Mouse (Mus musculus) spleen, postnatal 4 days (tissue): ENCODE data around the gene Tmem8.

Source experiments
- DNase-seq, 2 experiments: peaks; one replicate each; pipeline ENCODE4 v3.0.0; 2022; ENCODE audit warnings: low spot score in 2 of 2

The Tmem8 gene

DNA sequence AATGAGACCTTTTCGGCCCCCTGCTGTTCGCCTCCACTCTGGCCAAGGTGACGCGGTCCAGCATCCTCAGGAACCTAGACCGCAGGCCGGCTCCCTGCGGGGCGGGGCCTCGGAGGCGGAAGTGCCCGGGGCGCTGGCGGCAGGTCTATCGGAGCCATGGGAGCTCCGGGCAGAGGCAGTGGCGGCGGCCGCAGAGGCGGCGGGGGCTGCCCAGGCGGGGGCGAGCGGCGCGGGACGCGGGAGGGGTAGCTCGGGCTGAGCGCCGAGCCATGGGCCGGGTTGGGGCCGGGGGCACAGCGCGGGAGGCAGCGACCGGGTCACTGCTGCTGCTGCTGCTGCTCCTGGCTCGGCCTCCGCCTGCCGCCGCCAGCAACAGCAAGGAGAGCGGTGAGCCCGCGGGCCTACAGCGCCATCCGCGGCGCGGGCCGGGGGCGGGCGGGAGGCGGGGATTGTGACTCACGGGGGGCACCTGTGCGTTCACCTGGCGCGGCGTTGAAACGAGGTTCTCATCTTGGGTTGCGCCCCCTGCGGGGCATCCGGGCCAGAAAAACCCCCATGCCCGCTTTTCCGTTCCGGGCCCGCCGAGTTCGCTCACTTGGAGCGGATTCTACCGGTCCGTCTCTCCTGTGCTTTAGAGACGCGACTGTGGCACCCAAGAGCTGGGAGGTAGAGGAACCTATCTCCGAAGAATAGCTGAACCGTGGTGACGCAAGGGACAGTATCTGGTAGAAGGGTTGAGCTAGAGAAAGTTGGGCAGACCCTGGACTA, at the start of gene Tmem8:
Tmem8 (plus strand) TSS at position 119 of the 768 bp plus-strand sequence.
- DNase-seq = peak; percentile 81 to 91

GRCm38 (mm10) chr17:26064916-26065315, 48.2 kb upstream of the Tmem8 start:
- no peak for DNase-seq

GRCm38 (mm10) chr17:26066488-26067020, 46.5 kb upstream of the Tmem8 start:
- DNase-seq = no peak

DNA sequence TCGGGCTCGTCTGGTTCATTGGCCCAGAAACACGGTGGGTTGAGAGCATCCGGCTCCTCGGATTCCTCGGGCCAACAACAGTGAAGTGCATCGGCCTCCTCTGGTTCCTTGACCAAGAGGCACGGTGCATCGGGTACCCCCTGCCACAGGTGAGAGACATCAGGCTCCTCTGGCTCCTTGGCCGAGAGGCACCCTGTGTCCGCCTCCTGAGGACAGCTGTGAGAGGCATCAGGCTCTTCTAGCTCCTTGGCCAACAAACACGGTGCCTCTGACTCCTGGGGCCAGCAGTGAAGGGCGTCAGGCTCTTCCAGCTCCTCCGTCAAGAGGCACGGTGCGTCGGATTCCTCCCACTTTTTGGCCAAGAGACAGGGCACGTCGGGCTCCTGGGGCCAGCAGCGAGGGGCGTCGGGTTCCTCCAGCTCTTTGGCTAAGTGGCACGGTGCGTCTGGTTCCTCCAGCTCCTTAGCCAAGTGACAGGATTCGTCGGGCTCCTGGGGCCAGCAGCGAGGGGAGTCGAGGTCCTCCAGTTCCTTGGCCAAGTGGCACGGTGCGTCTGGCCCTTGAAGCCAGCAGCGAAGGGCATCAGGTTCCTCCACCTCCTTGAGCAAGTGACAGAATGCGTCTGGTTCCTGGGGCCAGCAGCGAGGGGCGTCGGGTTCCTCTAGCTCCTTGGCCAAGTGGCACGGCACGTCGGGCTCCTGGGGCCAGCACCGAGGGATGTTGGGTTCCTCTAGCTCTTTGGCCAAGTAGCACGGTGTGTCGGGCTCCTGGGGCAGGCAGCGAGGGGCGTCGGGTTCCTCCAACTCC, 44.9 kb upstream of the Tmem8 start:
- DNase-seq = no peak

DNA sequence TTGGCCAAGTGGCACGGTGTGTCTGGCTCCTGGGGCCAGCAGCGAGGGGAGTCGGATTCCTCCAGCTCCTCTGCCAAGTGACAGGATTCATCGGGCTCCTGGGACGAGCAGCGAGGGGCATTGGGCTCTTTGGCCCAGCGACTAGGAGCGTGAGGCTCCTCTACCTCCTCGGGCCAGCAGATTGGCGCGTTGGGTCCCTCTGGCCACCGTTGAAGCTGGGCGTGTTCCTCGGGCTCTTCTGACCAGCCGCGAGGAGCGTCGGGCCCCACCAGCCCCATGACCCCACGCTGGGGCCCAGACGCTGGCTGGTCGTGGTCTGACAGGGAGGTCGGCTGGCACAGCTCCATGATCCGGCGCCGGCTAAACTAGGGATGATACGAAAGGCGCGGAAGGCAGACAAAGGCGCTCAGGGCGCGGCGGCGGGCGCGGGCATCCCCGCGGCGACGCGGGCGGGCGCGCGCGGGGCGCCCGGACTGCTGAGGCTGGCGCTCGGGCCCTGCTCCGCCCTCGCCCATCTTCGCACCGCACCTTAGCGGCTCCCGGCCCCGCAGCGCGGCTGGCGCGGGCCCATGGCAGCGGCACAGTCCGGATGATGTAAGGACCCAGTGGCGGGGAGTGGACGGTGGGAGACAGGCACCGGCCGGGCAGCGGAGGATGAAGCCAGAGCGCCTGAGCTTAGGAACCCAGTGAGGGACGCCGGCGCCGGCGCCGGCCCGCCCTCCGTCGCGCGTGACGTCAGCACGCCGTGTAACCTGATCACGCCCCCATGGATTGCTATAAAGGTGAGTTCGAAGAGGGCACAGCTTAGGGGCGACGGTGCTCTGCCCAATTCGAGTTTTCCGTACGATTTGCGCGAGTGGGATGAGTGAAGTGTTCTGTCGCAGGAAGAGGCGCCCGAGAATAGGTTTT, 44.0 kb upstream of the Tmem8 start, which contains the start of gene Rab11fip3:
Rab11fip3 (minus strand) TSS at position 725 of the 909 bp plus-strand sequence.
- DNase-seq = peak; percentile 61 to 83

GRCm38 (mm10) chr17:26070136-26070535, 43.0 kb upstream of the Tmem8 start:
- DNase-seq = no peak

GRCm38 (mm10) chr17:26075246-26075645, 37.9 kb upstream of the Tmem8 start:
- DNase-seq = no peak

GRCm38 (mm10) chr17:26078851-26079250, 34.2 kb upstream of the Tmem8 start:
- DNase-seq = no peak

DNA sequence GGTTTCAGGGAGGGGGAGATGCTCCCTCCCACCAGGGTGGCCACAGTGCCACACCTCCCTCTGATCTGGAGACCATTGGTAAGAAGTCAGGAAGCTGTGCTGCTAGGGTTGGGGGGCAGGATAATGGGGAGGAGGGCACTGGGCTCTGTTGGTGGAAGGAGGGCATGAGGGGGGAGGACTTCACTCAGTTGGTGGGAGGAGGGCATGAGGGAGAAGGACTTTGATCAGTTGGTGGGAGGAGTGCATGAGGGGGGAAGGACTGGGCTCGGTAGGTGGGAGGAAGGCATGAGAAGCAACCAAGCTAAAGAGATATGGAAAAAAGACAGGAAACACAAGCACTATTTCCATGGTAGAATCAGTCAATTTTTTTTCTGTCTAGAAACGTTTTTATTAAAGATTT, 32.2 kb upstream of the Tmem8 start:
- no peak for DNase-seq

DNA sequence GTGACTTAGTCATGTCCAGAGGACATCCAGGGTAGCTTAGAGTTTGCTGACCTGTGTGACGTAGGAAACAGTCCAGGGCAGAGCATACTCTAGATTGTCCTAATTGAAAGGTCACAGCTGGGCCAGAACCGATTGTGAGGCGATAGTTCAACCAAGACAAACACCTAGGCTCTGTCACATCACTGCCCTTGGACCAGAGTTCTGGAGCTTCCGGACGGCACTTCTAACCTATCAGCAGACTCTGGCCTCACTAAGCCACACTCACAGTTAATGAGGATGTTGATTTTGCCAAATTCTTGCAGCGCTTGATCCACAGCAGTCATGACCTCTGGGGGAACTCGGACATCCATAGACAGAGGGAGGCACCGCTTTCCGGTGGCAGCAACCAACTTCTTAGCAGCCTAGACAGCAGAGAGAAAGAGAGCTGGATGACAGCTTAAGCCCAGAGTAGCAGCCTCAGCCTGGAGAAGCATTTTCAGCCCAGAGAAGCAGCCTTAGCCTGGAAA, 26.0 kb upstream of the Tmem8 start:
- DNase-seq = peak in 1 of 2 experiments; percentile 52

DNA sequence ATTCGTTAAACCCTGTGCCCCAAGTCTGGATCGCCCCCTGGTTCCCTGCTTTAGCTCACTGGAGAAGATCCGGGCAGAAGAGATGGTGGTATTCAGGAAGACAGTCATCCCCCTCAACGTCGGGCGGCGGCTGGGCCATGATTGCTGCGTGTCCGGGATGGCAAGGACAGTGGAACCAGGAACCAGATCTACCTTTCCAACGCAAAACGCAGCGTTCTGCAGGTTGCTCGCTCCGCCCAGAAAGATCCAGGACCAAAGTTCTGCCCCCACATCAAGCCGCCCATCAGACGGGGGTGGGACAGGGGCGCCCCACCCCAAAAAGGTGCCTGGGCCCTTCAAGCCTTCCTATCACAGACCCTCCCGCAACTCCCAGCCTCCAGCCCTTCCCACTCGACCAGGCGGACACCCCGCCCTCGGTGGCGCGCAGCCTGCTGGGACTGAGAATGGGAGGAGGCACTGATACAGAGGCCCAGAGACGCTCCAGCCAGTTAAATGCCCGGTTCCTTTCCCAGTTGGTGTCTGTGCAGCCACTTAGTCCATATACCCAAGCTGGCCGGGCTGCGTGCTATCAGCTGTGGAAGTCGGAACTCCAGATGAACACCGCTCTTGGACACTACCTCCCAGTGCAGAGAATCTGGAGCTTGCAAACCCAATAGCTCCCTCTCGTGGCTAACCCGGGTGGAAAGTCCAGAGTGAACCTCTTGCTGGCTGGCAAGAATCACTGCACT, 23.0 kb upstream of the Tmem8 start, which contains the start of gene Decr2:
Decr2 (minus strand) TSS at position 433 of the 728 bp plus-strand sequence.
- DNase-seq = peak; percentile 82 to 92

- DNase-seq = no peak
Measured at GRCm38 (mm10) chr17:26094531-26095110, 18.5 kb upstream of the Tmem8 start.

GRCm38 (mm10) chr17:26095121-26095740, 17.9 kb upstream of the Tmem8 start, which contains the start of gene Nme4:
Gene Nme4, minus strand, starts transcription at chr17:26095602.
- peak; percentile 74 to 84 for DNase-seq

DNA sequence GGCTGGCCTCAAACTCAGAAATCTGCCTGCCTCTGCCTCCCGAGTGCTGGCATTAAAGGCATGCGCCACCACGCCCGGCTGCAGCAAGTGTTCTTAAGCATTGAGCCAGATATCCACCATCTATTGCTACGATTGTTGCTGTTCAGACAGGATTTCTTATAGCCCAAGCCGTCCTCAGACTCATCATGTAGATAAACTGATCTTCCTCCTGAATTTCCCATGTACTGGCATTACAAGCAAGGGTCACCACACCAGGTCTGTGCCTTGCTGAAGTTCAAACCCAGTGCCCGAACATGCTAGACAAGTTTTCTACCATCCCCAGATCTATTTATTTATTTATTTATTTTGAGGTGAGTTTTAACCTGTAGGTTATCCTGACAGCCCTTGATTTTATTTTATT, 14.6 kb upstream of the Tmem8 start:
- DNase-seq = no peak

DNA sequence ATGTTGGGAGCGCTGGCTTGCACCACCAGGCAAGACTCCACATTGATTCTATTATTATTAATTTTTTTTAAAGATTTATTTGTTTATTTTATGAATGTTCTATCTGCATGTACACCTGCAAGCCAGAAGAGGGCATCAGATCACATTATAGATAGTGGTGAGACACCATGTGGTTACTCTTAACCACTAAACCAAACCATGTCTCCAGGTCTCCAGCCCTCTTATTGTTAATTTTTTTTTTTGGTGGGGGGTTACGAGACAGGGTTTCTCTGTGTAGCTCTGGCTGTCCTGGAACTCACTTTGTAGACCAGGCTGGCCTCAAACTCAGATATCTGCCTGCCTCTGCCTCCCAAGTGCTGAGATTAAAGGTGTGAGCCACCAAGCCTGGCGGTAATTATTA, 13.8 kb upstream of the Tmem8 start:
- peak in 1 of 2 experiments; percentile 57 for DNase-seq

GRCm38 (mm10) chr17:26100166-26100565, 12.9 kb upstream of the Tmem8 start:
- DNase-seq = peak in 1 of 2 experiments; percentile 64

- peak in 1 of 2 experiments; percentile 58 for DNase-seq
Measured at GRCm38 (mm10) chr17:26101478-26101877, 11.6 kb upstream of the Tmem8 start.

- no peak for DNase-seq
Measured at GRCm38 (mm10) chr17:26105619-26106018, 7.5 kb upstream of the Tmem8 start.

GRCm38 (mm10) chr17:26110156-26110555, 2.9 kb upstream of the Tmem8 start:
- no peak for DNase-seq
